Mouse (Mus musculus): Measurements from ENCODE around the gene Olfr689.
"Not testable (repeated sequence)": the region's sequence is repeated elsewhere in the genome, so short reads cannot be mapped to it uniquely, and the experiment has no call there.

Olfr689 gene

GRCm38 (mm10) chr7:105310865-105311264 is at the start of gene Olfr689:
TSS of gene Olfr689 (plus strand) at chr7:105311165.
- no peak for DNase-seq

DNA sequence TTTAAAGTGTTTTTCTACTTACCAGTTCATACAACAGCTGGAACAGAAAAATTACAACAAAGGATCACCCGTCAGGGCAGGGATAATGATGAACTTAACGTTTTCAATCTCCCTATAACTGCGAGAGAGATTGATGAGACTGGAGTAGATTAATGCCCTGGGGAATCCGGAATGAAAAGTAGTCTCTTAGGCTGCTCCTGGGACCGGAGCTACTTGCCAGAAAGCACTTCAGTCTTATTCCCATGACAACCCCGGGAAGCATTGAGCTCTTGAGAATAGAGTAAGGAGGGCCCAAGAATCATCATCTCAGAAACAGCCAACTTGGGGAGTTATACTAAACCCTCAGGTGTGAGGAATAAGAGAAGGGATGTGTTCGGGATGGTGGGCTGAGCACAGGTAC is 38.5 kb upstream of the Olfr689 start:
- DNase-seq = no peak

GRCm38 (mm10) chr7:105287795-105288194 is 23.2 kb upstream of the Olfr689 start, which contains the start of gene Olfr688:
TSS of gene Olfr688 (plus strand) at chr7:105288095.
- no peak for DNase-seq

DNA sequence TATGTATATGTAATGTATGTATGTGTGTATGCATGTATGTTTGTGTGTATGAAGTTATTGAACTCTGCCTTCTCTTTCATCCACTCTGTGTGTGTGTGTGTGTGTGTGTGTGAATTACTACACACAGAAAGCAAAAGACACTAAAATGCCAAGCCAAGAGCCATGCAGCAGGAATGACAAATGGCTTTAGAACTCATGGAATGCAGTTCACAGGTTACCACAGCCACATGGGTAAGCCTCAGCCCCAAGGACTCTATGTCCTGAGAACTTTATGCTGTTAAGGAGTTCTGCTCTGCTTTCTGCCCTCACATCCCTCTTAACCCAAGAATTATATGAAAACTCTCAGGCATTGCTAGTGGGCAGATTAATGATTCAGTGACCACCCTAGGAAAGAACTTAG is 20.9 kb upstream of the Olfr689 start:
- DNase-seq = no peak

- no peak for DNase-seq
Observed at GRCm38 (mm10) chr7:105325302-105325701, 14.3 kb downstream of the Olfr689 start.

DNA sequence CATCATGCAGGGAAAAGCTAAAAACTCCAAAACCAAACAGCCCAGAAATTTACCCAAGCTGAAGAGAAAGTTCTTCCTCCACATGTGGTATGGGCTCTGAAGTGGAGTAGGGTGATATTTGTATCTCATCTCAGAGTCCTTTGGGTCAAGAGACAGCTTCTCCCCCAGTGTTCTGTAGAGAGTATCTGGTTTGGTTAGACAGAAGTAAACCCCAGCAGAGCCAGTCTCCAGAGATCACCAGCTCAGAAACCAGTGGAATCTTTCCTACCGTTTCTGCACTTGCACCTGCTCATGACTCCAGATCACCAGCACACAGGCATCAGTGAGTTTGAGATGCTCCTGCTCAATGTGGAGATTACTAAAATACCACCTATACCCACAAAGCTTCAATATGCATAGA is 23.0 kb downstream of the Olfr689 start, which contains the start of gene Olfr690:
Olfr690 (minus strand) TSS at position 101 of the 400 bp plus-strand sequence.
- no peak for DNase-seq

GRCm38 (mm10) chr7:105342170-105342569 is 31.2 kb downstream of the Olfr689 start, which contains the start of gene Olfr691:
TSS of gene Olfr691 (minus strand) at chr7:105342270.
- no peak for DNase-seq

GRCm38 (mm10) chr7:105342752-105343151 is 31.8 kb downstream of the Olfr689 start:
- no peak for DNase-seq

DNA sequence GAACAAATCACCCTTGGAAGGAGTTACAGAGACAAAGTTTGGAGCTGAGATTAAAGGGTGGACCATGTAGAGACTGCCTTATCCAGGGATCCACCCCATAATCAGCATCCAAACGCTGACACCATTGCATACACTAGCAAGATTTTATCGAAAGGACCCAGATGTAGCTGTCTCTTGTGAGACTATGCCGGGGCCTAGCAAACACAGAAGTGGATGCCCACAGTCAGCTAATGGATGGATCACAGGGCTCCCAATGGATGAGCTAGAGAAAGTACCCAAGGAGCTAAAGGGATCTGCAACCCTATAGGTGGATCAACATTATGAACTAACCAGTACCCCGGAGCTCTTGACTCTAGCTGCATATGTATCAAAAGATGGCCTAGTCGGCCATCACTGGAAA is 45.1 kb downstream of the Olfr689 start:
- DNase-seq = not testable (repeated sequence)

DNA sequence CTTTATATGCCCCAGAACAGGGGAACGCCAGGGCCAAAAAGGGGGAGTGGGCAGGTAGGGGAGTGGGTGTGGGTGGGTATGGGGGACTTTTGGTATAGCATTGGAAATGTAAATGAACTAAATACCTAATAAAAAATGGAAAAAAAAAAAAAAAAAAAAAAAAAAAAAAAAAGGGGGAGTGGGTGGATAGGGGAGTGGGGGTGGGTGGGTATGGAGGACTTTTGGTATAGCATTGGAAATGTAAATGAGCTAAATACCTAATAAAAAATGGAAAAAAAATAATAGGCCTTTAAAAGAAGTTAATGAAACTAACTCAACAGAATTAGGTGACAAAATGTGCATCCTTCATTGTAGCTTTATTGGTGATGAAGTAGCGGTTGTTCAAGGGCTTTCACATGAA is 45.5 kb downstream of the Olfr689 start:
- DNase-seq = not testable (repeated sequence)

- no peak for DNase-seq
Observed at GRCm38 (mm10) chr7:105361713-105362112, 50.7 kb downstream of the Olfr689 start.

DNA sequence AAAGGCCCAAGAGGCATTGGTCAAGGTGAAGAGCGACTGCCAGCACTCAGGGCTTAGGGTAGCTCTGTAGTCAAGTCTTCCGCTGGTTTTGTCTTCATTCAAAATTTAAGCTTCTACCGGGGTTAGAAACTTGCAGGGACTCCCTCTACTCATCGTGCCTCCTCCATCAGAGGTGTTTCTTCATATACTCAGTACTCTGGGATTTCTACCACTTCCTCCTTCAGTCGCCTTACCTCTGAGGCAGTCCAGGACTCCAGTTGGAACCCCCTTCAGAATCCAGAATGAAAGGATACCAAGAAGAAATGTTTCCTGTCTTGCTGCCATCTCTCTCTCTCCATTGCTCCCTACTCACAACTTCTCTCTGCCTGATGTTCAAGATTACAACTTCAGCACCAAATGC is 56.3 kb downstream of the Olfr689 start:
- no peak for DNase-seq

- DNase-seq = no peak
Observed at GRCm38 (mm10) chr7:105367930-105368329, 57.0 kb downstream of the Olfr689 start, which contains the start of gene Olfr692. TSS of gene Olfr692 (plus strand) at chr7:105368230.

GRCm38 (mm10) chr7:105368521-105368920 is 57.6 kb downstream of the Olfr689 start:
- no peak for DNase-seq
